Mouse (Mus musculus) midbrain, embryonic 11.5 days (tissue): ENCODE data around the gene Slc38a10. TPM values are rescaled to one million over a fixed set of nuclear protein-coding genes. Genes with fewer than 3 reads are reported as not detected.
A peak's percentile ranks its signal among the peaks of the same experiment; 100 is the strongest.

Experiments
- ATAC-seq: fragments of 200-750 bp; cut with Nextera tagmentation; 2 replicates; pipeline ENCODE4 v1.8.0; 2017; ENCODE audit warnings: moderate TSS enrichment, moderate library complexity; ENCODE audit not compliant: low FRiP score
- DNase-seq: peaks from one replicate; pipeline ENCODE4 v3.0.0; 2015; ENCODE audit warnings: low spot score; ENCODE audit errors: missing footprints
- H3K27ac ChIP-seq: fragments of 300-500 bp; sonication (generic); 2 replicates; pipeline ENCODE4 v1.5.1; 2014; ENCODE audit warnings: low read depth, low read length
- H3K27me3 ChIP-seq: fragments of 300-500 bp; sonication (generic); 2 replicates; pipeline ENCODE4 v1.6.1; 2014; ENCODE audit warnings: mild to moderate bottlenecking, low read length, moderate library complexity, mixed read lengths; ENCODE audit not compliant: control insufficient read depth, insufficient read depth
- H3K36me3 ChIP-seq: fragments of 300-500 bp; sonication (generic); 2 replicates; pipeline ENCODE4 v1.6.1; 2014; ENCODE audit warnings: mild to moderate bottlenecking, low read length, moderate library complexity, mixed read lengths; ENCODE audit not compliant: control insufficient read depth, insufficient read depth
- H3K4me1 ChIP-seq: fragments of 300-500 bp; sonication (generic); 2 replicates; pipeline ENCODE4 v1.6.1; 2014; ENCODE audit warnings: low read length; ENCODE audit not compliant: control insufficient read depth, insufficient read depth
- H3K4me2 ChIP-seq: fragments of 300-500 bp; sonication (generic); 2 replicates; pipeline ENCODE4 v1.6.1; 2014; ENCODE audit warnings: mild to moderate bottlenecking, moderate library complexity
- H3K4me3 ChIP-seq: fragments of 300-500 bp; sonication (generic); 2 replicates; pipeline ENCODE4 v1.5.1; 2014; ENCODE audit warnings: low read depth, low read length
- H3K9ac ChIP-seq: fragments of 300-500 bp; sonication (generic); 2 replicates; pipeline ENCODE4 v1.6.1; 2014; ENCODE audit warnings: low read length
- H3K9me3 ChIP-seq: fragments of 300-500 bp; sonication (generic); 2 replicates; pipeline ENCODE4 v1.6.1; 2016; ENCODE audit warnings: low read length; ENCODE audit not compliant: control insufficient read depth
- WGBS: fragments of 180-500 bp; shearing (Covaris S2); extraction: QIAGEN DNeasy Blood & Tissue Kit; methylation state at CpG from one replicate; pipeline ENCODE4 v1.1.7; 2014; 5-methylcytosine and 5-hydroxymethylcytosine counted together
- polyA plus RNA-seq: library from polyadenylated mRNA; unstranded; fragments of >200 nt; fragmentation: Nextera tagmentation; extraction: Ambion mirVana; gene quantifications from 2 replicates; pipeline ENCODE4 v1.2.1, GENCODE M21; 2014

Gene Slc38a10
- polyA plus RNA-seq, 1 experiment from 2014 or later: 53.3 TPM

GRCm38 (mm10) chr11:120101036-120101435, 50.1 kb downstream of the Slc38a10 start:
- H3K36me3 ChIP-seq: peaks cover 2% of the 10 kb centered on the region; the same call in 1 of the 2 replicates
- no peaks in the 10 kb centered on the region for H3K27me3 ChIP-seq
- H3K9ac ChIP-seq: no peak overlapping the region
- peaks cover 17% of the 10 kb centered on the region for H3K4me1 ChIP-seq
- DNase-seq (peak; percentile 96), ATAC-seq (no peak)
- H3K4me2 ChIP-seq: no peak overlapping the region
- WGBS: 2% methylated on average over 3 of the region's 3 CpGs
- H3K4me3 ChIP-seq: no peak overlapping the region
- H3K9me3 ChIP-seq: no peaks in the 10 kb centered on the region
- H3K27ac ChIP-seq: no peak overlapping the region

- Histone ChIP-seq H3K27ac (peak within 1 kb of the TSS; percentile 62), H3K27me3 (no peaks in the 10 kb centered on the region), H3K36me3 (0 out of 2 replicates have a peak, but pooled peaks cover 2% of the 10 kb centered on the region), H3K4me2 (peak within 1 kb of the TSS; percentile 78), H3K4me1 (peaks cover 17% of the 10 kb centered on the region), H3K9me3 (no peaks in the 10 kb centered on the region), H3K9ac (peak within 1 kb of the TSS; percentile 76), H3K4me3 (peak within 1 kb of the TSS; percentile 49)
- DNase-seq (peak; percentile 100), ATAC-seq (peak; percentile 97)
- WGBS: under 1% methylated on average over 77 of the region's 77 CpGs
Observed at GRCm38 (mm10) chr11:120098588-120099511, 52.3 kb downstream of the Slc38a10 start, which contains the start of the genes Tepsin and Ndufaf8. Gene Tepsin (minus strand): TSS chr11:120098731. Gene Ndufaf8 (plus strand): TSS chr11:120098928.

GRCm38 (mm10) chr11:120092817-120093591, 58.1 kb downstream of the Slc38a10 start:
- Histone ChIP-seq H3K4me3 (no peak overlapping the region), H3K4me1 (peaks cover 8% of the 10 kb centered on the region), H3K36me3 (peaks cover 10% of the 10 kb centered on the region; the same call in 1 of the 2 replicates), H3K9ac (no peak overlapping the region), H3K27ac (no peak overlapping the region), H3K27me3 (no peaks in the 10 kb centered on the region), H3K4me2 (no peak overlapping the region), H3K9me3 (no peaks in the 10 kb centered on the region)
- ATAC-seq: no peak
- 81% methylated on average over 23 of the region's 23 CpGs for WGBS
- DNase-seq: no peak

- no peak for ATAC-seq
- 91% methylated on average over 4 of the region's 4 CpGs for WGBS
- no peak overlapping the region for H3K4me3 ChIP-seq
Observed at GRCm38 (mm10) chr11:120090661-120091060, 60.5 kb downstream of the Slc38a10 start.

GRCm38 (mm10) chr11:120086702-120087152, 64.4 kb downstream of the Slc38a10 start, which contains the start of gene Cep131:
Gene Cep131 (minus strand): TSS chr11:120086827.
- under 1% methylated on average over 42 of the region's 42 CpGs for WGBS
- Histone ChIP-seq H3K27me3 (no peaks in the 10 kb centered on the region), H3K27ac (peak within 1 kb of the TSS; percentile 70; the same call in 1 of the 2 replicates), H3K4me1 (peaks cover 11% of the 10 kb centered on the region), H3K4me2 (peak within 1 kb of the TSS; percentile 86), H3K9ac (peak within 1 kb of the TSS; percentile 97), H3K9me3 (no peaks in the 10 kb centered on the region), H3K4me3 (peak within 1 kb of the TSS; percentile 97), H3K36me3 (peaks cover 6% of the 10 kb centered on the region; the same call in 1 of the 2 replicates)
- ATAC-seq (peak; percentile 98), DNase-seq (peak; percentile 99)

More at GRCm38 (mm10) chr11:120090661-120091060, 60.5 kb downstream of the Slc38a10 start:
- H3K27ac ChIP-seq: no peak overlapping the region
- peaks cover 10% of the 10 kb centered on the region; the same call in 1 of the 2 replicates for H3K36me3 ChIP-seq
- no peak for DNase-seq
- H3K4me2 ChIP-seq: no peak overlapping the region
- H3K4me1 ChIP-seq: peaks cover 5% of the 10 kb centered on the region
- H3K9me3 ChIP-seq: no peaks in the 10 kb centered on the region
- H3K9ac ChIP-seq: no peak overlapping the region
- H3K27me3 ChIP-seq: no peaks in the 10 kb centered on the region

- no peaks in the 10 kb centered on the region for H3K9me3 ChIP-seq
- peak overlapping the region; percentile 70; the same call in 1 of the 2 replicates for H3K27ac ChIP-seq
- H3K4me1 ChIP-seq: peaks cover 11% of the 10 kb centered on the region
- no peak for ATAC-seq
- H3K4me2 ChIP-seq: peak overlapping the region; percentile 86
- peaks cover 6% of the 10 kb centered on the region; the same call in 1 of the 2 replicates for H3K36me3 ChIP-seq
- H3K9ac ChIP-seq: peak overlapping the region; percentile 97
- under 1% methylated on average over 25 of the region's 25 CpGs for WGBS
- DNase-seq: peak; percentile 91
- no peaks in the 10 kb centered on the region for H3K27me3 ChIP-seq
- H3K4me3 ChIP-seq: peak overlapping the region; percentile 97
Observed at GRCm38 (mm10) chr11:120085891-120086627, 65.1 kb downstream of the Slc38a10 start.

- DNase-seq: no peak
- 92% methylated on average over 6 of the region's 6 CpGs for WGBS
- no peak overlapping the region for H3K27ac ChIP-seq
Observed at GRCm38 (mm10) chr11:120080282-120080681, 70.9 kb downstream of the Slc38a10 start.

GRCm38 (mm10) chr11:120076191-120076590, 75.0 kb downstream of the Slc38a10 start:
- no peak for DNase-seq
- no peak for ATAC-seq
- H3K9ac ChIP-seq: no peak overlapping the region
- no peak overlapping the region for H3K4me3 ChIP-seq
- 85% methylated on average over 3 of the region's 3 CpGs for WGBS
- no peak overlapping the region for H3K27ac ChIP-seq
- H3K27me3 ChIP-seq: no peaks in the 10 kb centered on the region
- H3K9me3 ChIP-seq: no peaks in the 10 kb centered on the region
- H3K4me2 ChIP-seq: no peak overlapping the region
- peaks cover 13% of the 10 kb centered on the region for H3K36me3 ChIP-seq
- H3K4me1 ChIP-seq: no peaks in the 10 kb centered on the region

More at GRCm38 (mm10) chr11:120080282-120080681, 70.9 kb downstream of the Slc38a10 start:
- H3K4me3 ChIP-seq: no peak overlapping the region
- H3K9me3 ChIP-seq: no peaks in the 10 kb centered on the region
- peaks cover 2% of the 10 kb centered on the region; the same call in 1 of the 2 replicates for H3K4me1 ChIP-seq
- peaks cover 14% of the 10 kb centered on the region for H3K36me3 ChIP-seq
- ATAC-seq: no peak
- no peak overlapping the region for H3K4me2 ChIP-seq
- H3K27me3 ChIP-seq: no peaks in the 10 kb centered on the region
- no peak overlapping the region for H3K9ac ChIP-seq
